Mouse (Mus musculus): ENCODE data around the gene Astn1.

GRCm38 (mm10) chr1:158489521-158490021 is 127.5 kb downstream of the Astn1 start:
- TF ChIP-seq POLR2A (IDR thresholded peaks at IDR 0.05; ENCODE audit: extremely low read depth, insufficient read depth, low read length) = no peak
- TF ChIP-seq CTCF (IDR thresholded peaks at IDR 0.05; ENCODE audit: low read depth, low read length) = no peak
